ENCODE assay signal across 8 mouse cellular contexts in the genomic region with DNA sequence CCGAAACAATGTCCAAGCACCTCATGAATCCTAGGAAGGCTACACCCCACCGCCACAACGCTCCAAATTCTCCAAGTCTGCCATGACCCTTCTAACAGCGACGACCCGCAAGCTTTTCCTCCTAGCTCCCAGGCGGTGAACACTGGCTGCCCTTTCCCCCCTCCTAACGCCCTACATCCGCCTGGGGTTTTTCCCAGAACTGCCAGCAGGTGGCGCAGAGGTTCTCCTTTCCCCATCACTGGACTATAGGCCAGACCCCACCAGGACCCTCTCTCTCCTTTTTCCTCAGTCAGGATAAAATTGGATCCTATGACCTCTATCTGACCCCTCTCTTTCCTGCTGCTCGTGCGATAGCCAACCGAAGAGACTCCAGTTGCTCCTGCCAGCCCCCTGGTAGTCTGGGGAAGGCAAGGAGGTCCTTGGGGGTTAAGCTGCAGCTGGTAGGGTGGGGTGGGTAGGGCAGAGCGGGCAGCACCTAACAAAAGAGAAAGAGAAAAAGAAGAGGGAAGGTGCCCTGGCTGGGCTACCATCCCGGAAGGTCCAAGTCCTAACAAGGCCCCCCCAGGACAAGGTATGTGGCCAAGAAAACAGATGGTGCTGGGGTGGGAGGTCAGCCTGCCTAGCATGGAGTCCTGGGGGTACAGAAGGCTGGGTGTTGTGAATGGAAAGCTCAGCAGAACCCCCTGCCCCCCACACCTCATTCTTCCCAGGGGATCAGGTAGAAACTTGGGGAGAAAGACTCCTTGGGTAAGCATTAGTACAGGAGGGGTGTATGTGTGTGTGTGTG. TPM values are rescaled to one million over a fixed set of nuclear protein-coding genes. Genes with fewer than 3 reads are reported as not detected.
DNase-seq lines count a peak whose midpoint lies in the region; ATAC-seq and TF ChIP-seq lines count a peak whose summit lies in the region.

No protein-coding gene starts in this region.

- H3K36me3 ChIP-seq in embryonic facial prominence, embryonic 15.5 days: no peaks in the 10 kb centered on the region
- H3K36me3 ChIP-seq in heart, postnatal 0 days (replicated peaks; ENCODE audit: control insufficient read depth, insufficient read depth, low read length): no peaks in the 10 kb centered on the region; the same call in 1 of the 2 replicates
- no peaks in the 10 kb centered on the region for H3K36me3 ChIP-seq in megakaryocyte, embryonic 14.5 days (replicated peaks; ENCODE audit: low read length)

- peak overlapping the region; percentile 56 for H3K4me3 ChIP-seq in embryonic facial prominence, embryonic 15.5 days (replicated peaks)
- H3K4me3 ChIP-seq in heart, postnatal 0 days (ENCODE audit: low read depth, low read length): 0 out of 2 replicates have a peak overlapping the region, but pooled peaks have one; percentile 11
- peak overlapping the region; percentile 87 for H3K4me3 ChIP-seq in megakaryocyte, embryonic 14.5 days (replicated peaks)

- no peak for ATAC-seq in embryonic facial prominence, embryonic 15.5 days (ENCODE audit: insufficient number of reproducible peaks, low FRiP score, low TSS enrichment, low read depth)
- 0 out of 2 replicates have a peak, but pooled peaks have one; percentile 34 for ATAC-seq in heart, postnatal 0 days (ENCODE audit: insufficient read depth, low read depth)

- no peak overlapping the region for H3K9ac ChIP-seq in embryonic facial prominence, embryonic 15.5 days
- no peak overlapping the region for H3K9ac ChIP-seq in heart, postnatal 0 days (replicated peaks; ENCODE audit: low read depth, low read length)

- H3K4me2 ChIP-seq in embryonic facial prominence, embryonic 15.5 days (replicated peaks): peak overlapping the region; percentile 40
- H3K4me2 ChIP-seq in heart, postnatal 0 days (ENCODE audit: low read depth, low read length): peak overlapping the region; percentile 49

- intact Hi-C loops in left cerebral cortex, postnatal 25 days (cut with DNase I): loop anchor here (5.0 to 10.0 kb wide), 3 partner anchors 52 to 320 kb away; a partner anchor contains a TSS

- peak; percentile 92 for TF ChIP-seq CTCF in brain, embryonic 14.5 days (IDR thresholded peaks at IDR 0.05; ENCODE audit: borderline replicate concordance, extremely low read depth, insufficient read depth, insufficient read length)
- TF ChIP-seq CTCF in heart, postnatal 0 days (IDR thresholded peaks at IDR 0.05; ENCODE audit: low read depth): peak; percentile 84

- peak; percentile 88 for DNase-seq in MN1 (ENCODE audit: low spot score)
- peak; percentile 76 for DNase-seq in brain, embryonic 14.5 days (ENCODE audit: low read depth)
- peak; percentile 65 for DNase-seq in heart, postnatal 0 days (ENCODE audit: low spot score)
- peak; percentile 73 to 88 for DNase-seq in kidney, postnatal 25 days
- peak; percentile 32 to 69 for DNase-seq in spleen, adult 18-20 months
- no peak for DNase-seq in left cerebral cortex, postnatal 25 days (ENCODE audit: low spot score in 2 of 2)

- TF ChIP-seq EP300 in heart, postnatal 0 days (IDR thresholded peaks at IDR 0.05; ENCODE audit: low read depth): no peak

- WGBS in embryonic facial prominence, embryonic 15.5 days: 12% methylated on average over 15 of the region's 15 CpGs
- WGBS in heart, postnatal 0 days: 11% methylated on average over 15 of the region's 15 CpGs

- peaks cover 21% of the 10 kb centered on the region for H3K27me3 ChIP-seq in embryonic facial prominence, embryonic 15.5 days
- peaks cover 16% of the 10 kb centered on the region for H3K27me3 ChIP-seq in heart, postnatal 0 days (ENCODE audit: control insufficient read depth, insufficient read depth, low read length)
- peaks cover 81% of the 10 kb centered on the region for H3K27me3 ChIP-seq in megakaryocyte, embryonic 14.5 days (replicated peaks)

- peaks cover 38% of the 10 kb centered on the region for H3K4me1 ChIP-seq in embryonic facial prominence, embryonic 15.5 days
- peaks cover 10% of the 10 kb centered on the region; the same call in 1 of the 2 replicates for H3K4me1 ChIP-seq in heart, postnatal 0 days (ENCODE audit: control insufficient read depth, insufficient read depth)
- H3K4me1 ChIP-seq in megakaryocyte, embryonic 14.5 days: peaks cover 64% of the 10 kb centered on the region

- H3K9me3 ChIP-seq in embryonic facial prominence, embryonic 15.5 days (replicated peaks): no peaks in the 10 kb centered on the region
- H3K9me3 ChIP-seq in heart, postnatal 0 days (replicated peaks; ENCODE audit: control insufficient read depth, low read length): no peaks in the 10 kb centered on the region
- no peaks in the 10 kb centered on the region for H3K9me3 ChIP-seq in megakaryocyte, embryonic 14.5 days

- H3K27ac ChIP-seq in embryonic facial prominence, embryonic 15.5 days (replicated peaks): no peak overlapping the region
- no peak overlapping the region for H3K27ac ChIP-seq in heart, postnatal 0 days (ENCODE audit: low read depth)

- TF ChIP-seq POLR2A in brain, embryonic 14.5 days (IDR thresholded peaks at IDR 0.05; ENCODE audit: borderline replicate concordance, extremely low read depth, insufficient read depth, insufficient read length, poor library complexity, severe bottlenecking): no peak

RNA-seq across cellular contexts. Expression of a gene that starts 1.8 kb away (rescaled TPM):
- 4.4 and 7.4 TPM in 2 replicates for polyA plus RNA-seq in brain, embryonic 14.5 days (2012; rRNA removed)
- polyA plus RNA-seq in embryonic facial prominence, embryonic 15.5 days (2015; fragmentation: Nextera tagmentation; extraction: Ambion mirVana): 19.7 and 26.3 TPM in 2 replicates
- total RNA-seq in heart, postnatal 0 days (2014; rRNA removed; ENCODE audit: low replicate concordance): 41.7 and 71.1 TPM in 2 replicates
- 50.7 and 51.3 TPM in 2 replicates for polyA plus RNA-seq in heart, postnatal 0 days (2015; fragmentation: Nextera tagmentation; extraction: Ambion mirVana)
- 0.80 TPM in 1 of 2 replicates, not detected in the other for polyA plus RNA-seq in megakaryocyte, embryonic 14.5 days (2012; ENCODE audit: insufficient read depth, low replicate concordance)
- 10 to 100 TPM; 56.2 to 63.4 TPM for total RNA-seq in left cerebral cortex, postnatal 25 days (2021)

RNA-seq across cellular contexts. Expression of a gene that starts 13.2 kb away (rescaled TPM):
- 50.3 and 57.2 TPM in 2 replicates for polyA plus RNA-seq in brain, embryonic 14.5 days (2012; rRNA removed)
- polyA plus RNA-seq in embryonic facial prominence, embryonic 15.5 days (2015; fragmentation: Nextera tagmentation; extraction: Ambion mirVana): 1.8 and 2.2 TPM in 2 replicates
- total RNA-seq in heart, postnatal 0 days (2014; rRNA removed; ENCODE audit: low replicate concordance): not detected in 2 replicates
- polyA plus RNA-seq in heart, postnatal 0 days (2015; fragmentation: Nextera tagmentation; extraction: Ambion mirVana): 0.16 and 0.25 TPM in 2 replicates
- not detected in 2 replicates for polyA plus RNA-seq in megakaryocyte, embryonic 14.5 days (2012; ENCODE audit: insufficient read depth, low replicate concordance)
- 100 to 1,000 TPM; 621 to 724 TPM for total RNA-seq in left cerebral cortex, postnatal 25 days (2021)

RNA-seq across cellular contexts. Expression of a gene that starts 29.6 kb away (rescaled TPM):
- 0.42 and 0.81 TPM in 2 replicates for polyA plus RNA-seq in brain, embryonic 14.5 days (2012; rRNA removed)
- polyA plus RNA-seq in embryonic facial prominence, embryonic 15.5 days (2015; fragmentation: Nextera tagmentation; extraction: Ambion mirVana): 26.6 and 26.9 TPM in 2 replicates
- 1.1 TPM in 1 of 2 replicates, not detected in the other for total RNA-seq in heart, postnatal 0 days (2014; rRNA removed; ENCODE audit: low replicate concordance)
- polyA plus RNA-seq in heart, postnatal 0 days (2015; fragmentation: Nextera tagmentation; extraction: Ambion mirVana): not detected in 2 replicates
- polyA plus RNA-seq in megakaryocyte, embryonic 14.5 days (2012; ENCODE audit: insufficient read depth, low replicate concordance): not detected in 2 replicates
- total RNA-seq in left cerebral cortex, postnatal 25 days (2021): not detected

RNA-seq across cellular contexts. Expression of a gene that starts 54.5 kb away (rescaled TPM):
- polyA plus RNA-seq in brain, embryonic 14.5 days (2012; rRNA removed): 38.3 and 42.0 TPM in 2 replicates
- 17.8 and 18.5 TPM in 2 replicates for polyA plus RNA-seq in embryonic facial prominence, embryonic 15.5 days (2015; fragmentation: Nextera tagmentation; extraction: Ambion mirVana)
- total RNA-seq in heart, postnatal 0 days (2014; rRNA removed; ENCODE audit: low replicate concordance): 16.0 and 24.5 TPM in 2 replicates
- polyA plus RNA-seq in heart, postnatal 0 days (2015; fragmentation: Nextera tagmentation; extraction: Ambion mirVana): 5.9 and 6.9 TPM in 2 replicates
- polyA plus RNA-seq in megakaryocyte, embryonic 14.5 days (2012; ENCODE audit: insufficient read depth, low replicate concordance): 0.90 and 2.0 TPM in 2 replicates
- total RNA-seq in left cerebral cortex, postnatal 25 days (2021): 10 to 100 TPM; 37.8 to 41.2 TPM

RNA-seq across cellular contexts. Expression of a gene that starts 54.6 kb away (rescaled TPM):
- polyA plus RNA-seq in brain, embryonic 14.5 days (2012; rRNA removed): 54.5 and 68.4 TPM in 2 replicates
- 75.5 and 83.2 TPM in 2 replicates for polyA plus RNA-seq in embryonic facial prominence, embryonic 15.5 days (2015; fragmentation: Nextera tagmentation; extraction: Ambion mirVana)
- total RNA-seq in heart, postnatal 0 days (2014; rRNA removed; ENCODE audit: low replicate concordance): 24.7 and 27.3 TPM in 2 replicates
- polyA plus RNA-seq in heart, postnatal 0 days (2015; fragmentation: Nextera tagmentation; extraction: Ambion mirVana): 30.8 and 31.5 TPM in 2 replicates
- polyA plus RNA-seq in megakaryocyte, embryonic 14.5 days (2012; ENCODE audit: insufficient read depth, low replicate concordance): 2.2 and 17.4 TPM in 2 replicates
- 10 to 100 TPM; 85.3 to 96.2 TPM for total RNA-seq in left cerebral cortex, postnatal 25 days (2021)

Comparison
In these comparisons a context has a peak if more than half of its experiments do, and no peak if none do; other contexts are left out.
1. DNase-seq: peak in MN1 (single experiment), brain, embryonic 14.5 days (single experiment), heart, postnatal 0 days (single experiment), kidney, postnatal 25 days (2 of 2) and spleen, adult 18-20 months (2 of 2); none in left cerebral cortex, postnatal 25 days (0 of 2).
2. H3K4me3 ChIP-seq: peak in every context shown above with its lines; median percentile 87 in megakaryocyte, embryonic 14.5 days; 56 in embryonic facial prominence, embryonic 15.5 days; 11 in heart, postnatal 0 days.
3. RNA of a gene that starts 13.2 kb away (polyA plus RNA-seq): 50.3 to 57.2 TPM in brain, embryonic 14.5 days; 1.8 to 2.2 TPM in embryonic facial prominence, embryonic 15.5 days, 0.16 to 0.25 TPM in heart, postnatal 0 days and not detected in megakaryocyte, embryonic 14.5 days; every median in the first group is over 10 times any median in the second.
4. RNA of a gene that starts 29.6 kb away (polyA plus RNA-seq): 26.6 to 26.9 TPM in embryonic facial prominence, embryonic 15.5 days; 0.42 to 0.81 TPM in brain, embryonic 14.5 days, not detected in megakaryocyte, embryonic 14.5 days and not detected in heart, postnatal 0 days; every median in the first group is over 10 times any median in the second.